Mouse (Mus musculus) cerebellum, adult 9-11 months (tissue): ENCODE results near the gene Ccl2.

Experiments used
- DNase-seq: peaks from one replicate; pipeline ENCODE4 v3.0.0; 2022

The Ccl2 gene

GRCm38 (mm10) chr11:82035356-82035755, at the start of gene Ccl2:
Gene Ccl2, plus strand, starts transcription at chr11:82035571.
- DNase-seq = peak; percentile 38

DNA sequence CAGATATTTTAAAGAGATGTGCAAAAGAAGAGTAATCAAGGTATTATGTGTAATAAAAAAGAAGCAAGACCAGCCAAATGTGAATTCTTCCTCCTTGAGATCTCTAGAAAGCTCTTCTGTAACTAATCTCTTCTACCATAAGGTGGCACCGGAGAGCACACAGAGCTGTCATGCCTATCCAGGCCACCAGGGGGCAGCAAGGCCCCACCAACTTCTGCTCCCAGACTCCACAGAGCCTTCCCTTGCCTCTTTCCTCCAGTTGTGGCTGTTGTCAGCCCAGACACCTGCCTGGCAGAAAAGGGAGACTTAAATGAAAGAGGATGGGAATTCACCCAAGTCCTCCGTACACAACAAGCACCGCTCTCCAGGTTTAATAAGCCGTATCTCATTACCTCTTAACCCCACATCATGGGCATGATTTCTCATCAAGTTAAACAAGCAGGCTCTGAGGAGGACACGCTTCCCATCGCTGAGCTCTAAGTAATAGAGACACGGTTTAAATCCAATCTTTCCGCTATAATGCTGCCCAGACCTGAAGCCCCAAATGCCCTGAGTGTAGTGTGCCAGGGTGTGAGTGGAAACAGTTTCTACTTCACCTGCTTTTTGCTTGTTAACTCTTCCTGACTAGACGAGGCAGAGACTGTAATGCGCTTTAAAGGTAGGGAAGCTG, 39.1 kb upstream of the Ccl2 start:
- DNase-seq = peak; percentile 47

GRCm38 (mm10) chr11:81997085-81997484, 38.3 kb upstream of the Ccl2 start:
- DNase-seq = no peak

DNA sequence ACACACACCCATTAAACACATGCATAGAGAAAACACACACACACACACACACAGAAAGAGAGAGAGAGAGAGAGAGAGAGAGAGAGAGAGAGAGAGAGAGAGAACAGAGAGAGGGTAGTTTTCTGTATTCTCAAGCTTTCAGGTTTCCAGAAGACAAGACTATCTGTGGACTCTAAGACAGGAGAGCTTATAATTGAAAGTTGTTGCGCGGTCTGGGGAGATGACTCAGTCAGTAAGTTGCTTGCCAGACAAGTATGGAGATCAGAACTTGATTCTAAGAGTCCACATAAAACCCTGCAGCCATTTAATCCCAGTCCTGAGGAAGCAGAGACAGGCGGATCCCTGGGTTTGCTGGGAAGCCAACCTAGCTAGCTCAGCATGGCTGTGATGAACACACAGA, 36.7 kb upstream of the Ccl2 start:
- no peak for DNase-seq

GRCm38 (mm10) chr11:81999469-81999868, 35.9 kb upstream of the Ccl2 start:
- no peak for DNase-seq

GRCm38 (mm10) chr11:82000581-82000980, 34.8 kb upstream of the Ccl2 start:
- DNase-seq = no peak

DNA sequence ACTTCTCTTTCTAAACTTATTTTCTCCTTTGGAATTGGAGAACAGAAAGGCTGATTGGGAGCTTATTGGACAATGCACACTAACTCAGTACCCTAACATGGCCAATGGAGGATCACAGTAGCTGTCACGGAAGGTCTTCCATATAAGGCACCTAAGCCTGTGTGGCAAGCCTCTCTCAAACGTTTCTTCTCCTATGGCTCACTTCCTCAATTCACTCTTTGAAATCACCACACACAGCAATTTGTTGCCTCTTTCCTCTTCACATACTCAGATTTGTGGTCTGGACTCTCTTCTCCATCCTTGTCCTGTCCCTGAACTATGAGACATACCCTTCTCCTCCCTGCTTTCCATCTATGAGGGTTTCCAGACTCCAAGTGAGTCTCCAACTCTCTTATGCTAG, 30.6 kb upstream of the Ccl2 start:
- DNase-seq = no peak

- no peak for DNase-seq
Measured at GRCm38 (mm10) chr11:82006796-82007423, 28.5 kb upstream of the Ccl2 start.

DNA sequence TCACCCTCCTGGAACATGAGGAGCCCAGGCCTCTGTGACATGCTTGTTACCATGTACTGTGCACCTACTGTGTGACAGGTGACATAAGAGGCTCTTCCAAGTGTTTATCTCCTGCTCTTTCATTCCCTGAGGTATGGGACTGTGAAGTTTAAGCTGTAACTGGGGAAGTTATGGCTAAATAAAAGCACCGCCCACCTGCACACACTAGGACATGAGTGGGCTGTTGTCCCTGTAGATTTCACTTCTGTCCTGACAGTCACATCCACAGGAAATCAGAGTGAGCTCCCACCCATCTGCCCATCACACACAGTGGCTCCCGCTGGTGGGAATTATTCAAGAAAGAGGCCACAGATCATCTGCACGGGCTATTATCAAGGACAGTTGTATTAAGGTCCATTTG, 25.3 kb upstream of the Ccl2 start:
- DNase-seq = no peak

DNA sequence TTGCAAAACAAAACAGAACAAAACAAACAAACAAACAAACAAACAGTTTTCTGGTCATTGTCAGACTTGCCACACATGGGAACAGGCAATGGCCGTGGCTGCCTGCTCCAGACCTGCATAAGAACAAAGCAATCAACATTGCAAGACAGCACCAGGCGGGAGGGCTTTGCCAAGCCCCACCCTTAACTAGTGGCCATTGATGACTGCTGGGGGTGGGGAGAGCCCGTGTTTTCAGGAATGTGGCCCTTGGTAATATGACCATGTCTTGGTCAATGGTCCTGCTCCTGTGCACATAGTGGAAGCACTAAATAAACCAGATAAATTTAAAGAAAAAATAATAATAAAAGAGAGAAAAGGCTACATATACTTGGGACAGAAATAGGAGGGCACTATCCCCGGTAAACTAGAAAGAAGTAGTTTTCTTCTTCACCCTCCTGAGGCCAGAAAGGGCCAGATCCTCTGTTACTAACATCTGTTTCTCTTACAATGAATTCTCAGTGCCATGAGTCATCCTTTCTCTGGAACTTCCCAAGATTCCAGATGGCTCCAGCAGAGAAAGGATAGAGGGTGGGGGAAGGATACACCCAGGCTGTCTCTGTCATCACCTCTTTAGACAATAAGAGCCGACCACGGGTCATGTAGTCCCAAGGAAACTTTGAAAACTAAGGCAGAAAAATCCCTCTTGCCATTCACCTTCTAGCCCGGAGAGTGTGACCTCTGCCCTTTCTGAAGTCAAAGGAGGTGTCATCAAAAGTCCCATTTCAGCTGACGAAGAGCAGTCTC, 23.8 kb upstream of the Ccl2 start:
- no peak for DNase-seq

- no peak for DNase-seq
Measured at GRCm38 (mm10) chr11:82013756-82014155, 21.6 kb upstream of the Ccl2 start.

- no peak for DNase-seq
Measured at GRCm38 (mm10) chr11:82015066-82015465, 20.3 kb upstream of the Ccl2 start.

DNA sequence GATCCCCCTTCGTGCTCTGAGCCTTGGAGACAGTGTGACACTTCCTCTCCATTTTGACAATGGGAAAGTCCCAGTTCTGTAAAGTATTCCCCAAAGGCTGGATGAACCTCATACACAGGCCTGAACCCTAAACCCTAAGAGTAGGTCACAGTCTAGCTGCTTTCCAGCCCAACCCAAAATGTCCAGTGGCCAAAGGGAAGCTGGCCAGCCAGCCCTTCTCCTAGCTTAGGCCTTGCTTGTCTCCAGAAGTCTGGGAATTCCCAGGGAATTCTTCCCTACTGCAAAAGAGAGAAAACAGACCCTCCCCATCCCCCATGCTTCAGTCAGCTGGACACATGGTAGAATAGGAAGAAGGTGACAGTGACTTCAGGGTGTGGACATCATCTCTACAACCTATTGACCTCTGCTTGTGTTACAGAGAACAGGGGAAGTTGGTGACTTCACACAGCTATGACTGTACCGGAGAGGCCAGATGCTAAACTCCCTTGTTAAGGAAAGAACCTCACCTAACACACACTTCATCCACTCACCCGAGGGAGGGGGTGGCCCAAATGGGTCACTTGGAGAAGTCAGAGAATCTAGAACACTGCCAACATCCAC, 19.1 kb upstream of the Ccl2 start:
- no peak for DNase-seq

DNA sequence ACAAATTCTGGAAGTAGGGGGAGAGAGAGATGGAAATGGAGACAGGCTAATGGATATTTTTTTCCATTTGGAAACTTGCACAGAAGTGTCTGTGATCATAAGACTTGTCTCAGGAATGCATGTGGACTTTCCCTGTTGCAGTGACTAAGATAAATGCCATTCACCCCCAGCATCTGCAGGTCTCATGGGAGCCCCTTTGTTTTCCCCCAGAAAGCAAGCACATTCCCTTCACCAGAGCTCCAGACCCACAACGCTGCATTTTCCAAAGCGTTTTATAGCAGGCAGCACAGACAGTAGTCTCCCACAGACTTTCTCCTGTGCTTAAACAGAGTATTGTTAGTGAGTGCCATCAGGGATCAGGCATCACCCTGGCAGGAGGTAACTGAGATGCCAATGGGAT, 16.0 kb upstream of the Ccl2 start:
- no peak for DNase-seq

GRCm38 (mm10) chr11:82019793-82020192, 15.6 kb upstream of the Ccl2 start:
- no peak for DNase-seq

GRCm38 (mm10) chr11:82021406-82021805, 14.0 kb upstream of the Ccl2 start:
- DNase-seq = no peak

- no peak for DNase-seq
Measured at GRCm38 (mm10) chr11:82022504-82023056, 12.8 kb upstream of the Ccl2 start.

GRCm38 (mm10) chr11:82023769-82024168, 11.6 kb upstream of the Ccl2 start:
- no peak for DNase-seq

GRCm38 (mm10) chr11:82030171-82030570, 5.2 kb upstream of the Ccl2 start:
- no peak for DNase-seq

DNA sequence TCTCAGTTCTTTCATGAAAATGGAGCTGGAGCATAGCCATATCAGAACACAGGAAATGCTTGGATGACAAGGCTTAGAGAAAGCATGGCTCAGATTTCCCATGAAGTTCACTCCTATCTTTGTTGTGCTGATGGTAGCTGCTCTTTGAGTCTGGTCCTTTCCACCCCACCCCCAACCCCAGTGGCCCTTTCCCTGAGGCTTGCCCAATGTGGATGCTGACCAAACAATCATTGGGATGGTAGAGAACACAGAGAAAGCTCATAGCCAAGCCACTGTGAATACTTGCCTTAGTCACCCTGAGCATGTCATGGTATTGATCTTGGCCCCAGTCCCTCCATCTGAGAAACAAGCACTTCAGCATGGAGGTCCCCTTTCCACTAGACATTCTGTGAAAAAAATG, 3.2 kb upstream of the Ccl2 start:
- DNase-seq = no peak

GRCm38 (mm10) chr11:82032678-82033344, 2.6 kb upstream of the Ccl2 start:
- peak; percentile 3 for DNase-seq

DNA sequence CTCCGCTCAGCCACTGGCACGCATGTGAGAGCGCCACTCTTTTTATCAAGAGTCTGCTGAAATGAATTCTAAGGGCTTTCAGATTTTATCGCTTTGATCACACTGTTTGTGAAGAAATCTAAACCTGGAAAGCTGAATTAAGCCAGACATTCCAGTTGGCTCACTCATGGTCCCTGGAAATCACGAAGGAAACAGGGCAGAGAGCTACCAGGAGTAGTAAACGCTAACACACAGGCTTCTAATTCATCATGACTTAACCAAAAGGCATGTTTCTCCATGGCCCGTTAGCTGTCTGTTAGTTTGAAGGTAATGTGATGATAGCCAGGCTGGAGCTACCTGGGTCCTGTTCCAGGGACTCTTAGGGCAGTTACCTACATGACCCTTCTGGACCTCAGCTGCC, 925 bp upstream of the Ccl2 start:
- no peak for DNase-seq

DNA sequence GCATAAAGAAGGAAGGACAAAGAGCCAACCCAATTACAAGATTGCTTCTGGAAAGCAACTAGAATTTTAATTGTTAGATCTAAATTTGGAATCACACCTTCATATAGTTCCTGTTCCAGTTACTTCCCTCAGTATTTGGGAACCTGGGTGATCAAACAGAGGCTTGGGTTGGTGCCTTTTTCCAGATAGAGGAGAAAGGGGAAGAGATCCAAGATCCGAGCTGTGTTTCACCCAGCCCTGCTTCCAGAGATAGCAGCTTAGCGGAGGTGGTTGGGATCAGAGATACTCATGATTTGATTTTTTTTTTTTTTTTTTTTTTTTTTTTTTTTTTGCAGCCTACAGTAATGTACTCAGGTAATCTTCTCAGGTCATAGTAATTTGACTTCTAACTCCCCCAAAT, 486 bp downstream of the Ccl2 start:
- DNase-seq = no peak
